Mouse (Mus musculus) lung, postnatal 0 days (tissue): ENCODE data around the gene Lrrc56.

Experiments
- CTCF ChIP-seq: IDR thresholded peaks from 2 replicates; pipeline ENCODE4 v1.5.1; 2016; ENCODE audit warnings: antibody characterized with exemption, mild to moderate bottlenecking
- EP300 ChIP-seq: IDR thresholded peaks from 2 replicates; pipeline ENCODE4 v1.6.1; 2016; ENCODE audit warnings: antibody characterized with exemption, mild to moderate bottlenecking, control low read depth

DNA sequence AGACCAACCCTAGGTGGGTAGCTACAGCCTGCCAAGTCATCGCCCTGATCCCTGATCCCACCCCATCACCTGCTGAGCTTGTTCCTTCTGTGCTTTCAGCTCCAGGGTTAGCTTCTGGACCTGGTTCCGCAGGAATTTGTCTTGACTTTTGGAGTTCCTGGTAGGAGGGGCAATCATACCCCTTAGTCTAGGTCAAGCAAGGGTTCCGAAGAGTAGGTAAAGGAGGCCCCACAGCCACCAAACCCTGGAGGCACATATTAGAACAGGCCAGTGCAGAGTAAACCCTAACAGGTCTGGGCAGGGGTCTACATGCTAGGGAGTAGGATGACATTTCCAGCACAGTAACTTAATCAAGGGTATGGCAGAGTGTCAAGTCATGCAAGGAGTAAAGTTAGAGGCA, 19.2 kb downstream of the Lrrc56 start:
- TF ChIP-seq EP300 (no peak), CTCF (no peak)
